Mouse (Mus musculus) Patski (cell line): ENCODE data around the gene Clmn. TPM values are rescaled to one million over a fixed set of nuclear protein-coding genes. Genes with fewer than 3 reads are reported as not detected.

Experiments used
- ATAC-seq: fragments of 100-300 bp; one replicate; pipeline ENCODE4 v1.8.0; 2021
- CTCF ChIA-PET: fragments of 350-600 bp; sonication (Branson Sonifier 250); formaldehyde crosslinking; loops from one replicate; lab custom pipeline; 2022; ENCODE audit warnings: inconsistent platforms; lab: Charles Lee
- POLR2A ChIA-PET: fragments of 350-600 bp; sonication (Branson Sonifier 250); formaldehyde crosslinking; loops from one replicate; lab custom pipeline; 2022; ENCODE audit warnings: antibody characterized with exemption, inconsistent platforms; lab: Charles Lee
- DNase-seq: peaks from one replicate; pipeline ENCODE4 v3.0.0-alpha.2; 2011; ENCODE audit warnings: low read depth, low spot score
- H3K27me3 ChIP-seq: fragments of 371-371 bp; one replicate; pipeline ENCODE4 v1.5.1; 2021
- CTCF ChIP-seq: fragments of 100-300 bp; IDR thresholded peaks from one replicate; pipeline ENCODE4 v1.5.1; 2021
- in situ Hi-C: fragments of 300-500 bp; cut with MboI; formaldehyde crosslinking; loops from 3 replicates; pipeline ENCODE4 v1.11.1; 2018; ENCODE audit warnings: low pct_unique_long_range_greater_than_20kb, mixed read lengths
- polyA plus RNA-seq: library from polyadenylated mRNA; unstranded; gene quantifications from one replicate; pipeline ENCODE4 v1.2.3, GENCODE M21; 2021

Gene Clmn
- 43.8 TPM for polyA plus RNA-seq

GRCm38 (mm10) chr12:104864439-104865165 lies at the start of gene Clmn:
Gene Clmn (minus strand): TSS chr12:104865076.
- peak; percentile 19 for ATAC-seq
- no peak for TF ChIP-seq CTCF
- in situ Hi-C loops: no loop called here
- ChIA-PET CTCF (interaction anchor here (0.7 to 1.2 kb wide), 2 partner anchors 18 to 75 kb away, joined by 3 read pairs; no protein-coding TSS in a partner anchor), POLR2A (interaction anchor here (0.6 to 3.2 kb wide), 5 partner anchors 11 to 49 kb away, joined by 3 to 18 read pairs (median 3); no protein-coding TSS in a partner anchor)
- no peak for DNase-seq
- H3K27me3 ChIP-seq: no peaks in the 10 kb centered on the region

- ATAC-seq: no peak
Measured at GRCm38 (mm10) chr12:104912990-104913389, 48.1 kb upstream of the Clmn start.

GRCm38 (mm10) chr12:104912281-104912933 lies 47.5 kb upstream of the Clmn start:
- ChIA-PET CTCF (no interaction called here), POLR2A (no interaction called here)
- in situ Hi-C loops: loop anchor here (25.0 kb wide), 2 partner anchors 850 to 1225 kb away; partner anchors contain the start of genes Serpina16 and Serpina1f
- peak; percentile 23 for ATAC-seq
- TF ChIP-seq CTCF: no peak
- H3K27me3 ChIP-seq: no peaks in the 10 kb centered on the region
- DNase-seq: peak; percentile 83

More at GRCm38 (mm10) chr12:104912990-104913389, 48.1 kb upstream of the Clmn start:
- no peaks in the 10 kb centered on the region for H3K27me3 ChIP-seq
- no peak for DNase-seq
- no peak for TF ChIP-seq CTCF
- in situ Hi-C loops: loop anchor here (25.0 kb wide), 2 partner anchors 851 to 1226 kb away; partner anchors contain the start of genes Serpina16 and Serpina1f
- ChIA-PET CTCF (no interaction called here), POLR2A (interaction anchor here (0.7 to 1.2 kb wide), 2 partner anchors 16 to 48 kb away, joined by 3 read pairs; partner anchors contain the start of gene Clmn)

GRCm38 (mm10) chr12:104909750-104910149 lies 44.9 kb upstream of the Clmn start:
- no peaks in the 10 kb centered on the region for H3K27me3 ChIP-seq
- DNase-seq: no peak
- POLR2A ChIA-PET: no interaction called here
- CTCF ChIA-PET: interaction anchor here (1.1 to 2.5 kb wide), 2 partner anchors 8 to 30 kb away, joined by 3 to 7 read pairs; no protein-coding TSS in a partner anchor
- TF ChIP-seq CTCF: no peak
- no peak for ATAC-seq
- in situ Hi-C loops: loop anchor here (25.0 kb wide), 2 partner anchors 847 to 1222 kb away; partner anchors contain the start of genes Serpina16 and Serpina1f

- TF ChIP-seq CTCF: no peak
- DNase-seq (no peak), ATAC-seq (peak; percentile 29)
- in situ Hi-C loops: loop anchor here (25.0 kb wide), 2 partner anchors 847 to 1222 kb away; partner anchors contain the start of genes Serpina16 and Serpina1f
- CTCF ChIA-PET: interaction anchor here (2.5 kb wide), 1 partner anchor 30 kb away, joined by 7 read pairs; no protein-coding TSS in a partner anchor
- H3K27me3 ChIP-seq: no peaks in the 10 kb centered on the region
- POLR2A ChIA-PET: no interaction called here
Measured at GRCm38 (mm10) chr12:104908986-104909385, 44.1 kb upstream of the Clmn start.

GRCm38 (mm10) chr12:104908024-104908781 lies 43.3 kb upstream of the Clmn start:
- in situ Hi-C loops: loop anchor here (25.0 kb wide), 2 partner anchors 846 to 1221 kb away; partner anchors contain the start of genes Serpina16 and Serpina1f
- no peaks in the 10 kb centered on the region for H3K27me3 ChIP-seq
- TF ChIP-seq CTCF: no peak
- ChIA-PET POLR2A (no interaction called here), CTCF (no interaction called here)
- DNase-seq (no peak), ATAC-seq (no peak)

GRCm38 (mm10) chr12:104907133-104907532 lies 42.3 kb upstream of the Clmn start:
- no peaks in the 10 kb centered on the region for H3K27me3 ChIP-seq
- DNase-seq (no peak), ATAC-seq (no peak)
- TF ChIP-seq CTCF: no peak
- POLR2A ChIA-PET: no interaction called here
- CTCF ChIA-PET: interaction anchor here (1.0 kb wide), 1 partner anchor 32 kb away, joined by 3 read pairs; no protein-coding TSS in a partner anchor
- in situ Hi-C loops: loop anchor here (25.0 kb wide), 2 partner anchors 845 to 1220 kb away; partner anchors contain the start of genes Serpina16 and Serpina1f

GRCm38 (mm10) chr12:104904138-104904537 lies 39.3 kb upstream of the Clmn start:
- TF ChIP-seq CTCF: no peak
- POLR2A ChIA-PET: no interaction called here
- CTCF ChIA-PET: no interaction called here
- ATAC-seq: no peak
- no peaks in the 10 kb centered on the region for H3K27me3 ChIP-seq
- no peak for DNase-seq
- in situ Hi-C loops: loop anchor here (25.0 kb wide), 2 partner anchors 842 to 1217 kb away; partner anchors contain the start of genes Serpina16 and Serpina1f

GRCm38 (mm10) chr12:104902392-104903053 lies 37.6 kb upstream of the Clmn start:
- DNase-seq (no peak), ATAC-seq (no peak)
- POLR2A ChIA-PET: interaction anchor here (0.6 kb wide), 1 partner anchor 137 kb away, joined by 3 read pairs; no protein-coding TSS in a partner anchor
- in situ Hi-C loops: loop anchor here (25.0 kb wide), 2 partner anchors 840 to 1215 kb away; partner anchors contain the start of genes Serpina16 and Serpina1f
- TF ChIP-seq CTCF: no peak
- CTCF ChIA-PET: no interaction called here
- H3K27me3 ChIP-seq: no peaks in the 10 kb centered on the region
